Comparison of ENCODE assay signal across 34 mouse cellular contexts in the genomic region with DNA sequence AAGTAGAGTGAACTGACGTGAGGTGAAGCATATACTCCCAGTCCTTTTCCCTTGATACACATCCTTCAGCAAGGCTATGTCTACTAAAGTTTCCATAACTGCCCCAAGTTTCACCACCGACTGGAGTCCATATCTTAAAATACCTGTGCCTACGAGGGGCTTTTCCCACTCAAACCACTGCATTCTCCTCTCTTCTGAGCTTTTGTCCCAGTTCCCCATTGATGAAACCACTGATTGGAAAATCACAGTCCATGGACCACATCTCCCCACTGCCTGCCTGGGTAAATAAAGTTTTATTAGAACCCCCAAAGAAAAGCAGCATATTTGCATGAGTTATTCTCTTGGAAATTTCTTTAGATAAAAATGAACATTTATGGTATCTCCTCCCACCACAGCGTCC.
"Had no signal": no experiment of that assay in that cellular context is flagged by ENCODE, and none has a peak within 500 bp of the region (broad histone marks: within the 10 kb centered on the region; RNA-seq: fewer than 3 reads in every experiment).

No protein-coding gene starts in this region.

- H3K27ac ChIP-seq: heart, embryonic 10.5 days; heart, embryonic 13.5 days; heart, embryonic 15.5 days; hindbrain, embryonic 10.5 days; hindbrain, embryonic 12.5 days; hindbrain, embryonic 13.5 days; hindbrain, embryonic 14.5 days; hindbrain, embryonic 15.5 days; hindbrain, postnatal 0 days; intestine, embryonic 15.5 days; kidney, embryonic 15.5 days; kidney, postnatal 0 days; layer of hippocampus, adult 2 months had no signal

- H3K4me1 ChIP-seq: hindbrain, embryonic 10.5 days; hindbrain, embryonic 15.5 days had no signal

- ATAC-seq: hindbrain, embryonic 16.5 days; hindbrain, postnatal 0 days; inflammation-experienced regulatory T-cells, adult 6 months; intestine, embryonic 15.5 days; intestine, embryonic 16.5 days; intestine, postnatal 0 days had no signal

- H3K9ac ChIP-seq: heart, embryonic 12.5 days; heart, embryonic 13.5 days; heart, embryonic 15.5 days; hindbrain, embryonic 12.5 days; hindbrain, embryonic 13.5 days; hindbrain, embryonic 14.5 days; hindbrain, embryonic 15.5 days; intestine, embryonic 15.5 days; kidney, embryonic 15.5 days had no signal

- H3K4me2 ChIP-seq: heart, embryonic 12.5 days; heart, embryonic 13.5 days; heart, embryonic 15.5 days; hindbrain, embryonic 12.5 days; hindbrain, embryonic 13.5 days; hindbrain, embryonic 14.5 days; hindbrain, embryonic 15.5 days; intestine, embryonic 15.5 days; kidney, embryonic 15.5 days had no signal

- H3K4me3 ChIP-seq: heart, embryonic 10.5 days; heart, embryonic 12.5 days; heart, embryonic 13.5 days; heart, embryonic 15.5 days; hindbrain, embryonic 10.5 days; hindbrain, embryonic 12.5 days; hindbrain, embryonic 13.5 days; hindbrain, embryonic 15.5 days; intestine, embryonic 15.5 days; kidney, embryonic 15.5 days; layer of hippocampus, adult 2 months had no signal

- H3K9me3 ChIP-seq: heart, embryonic 10.5 days; heart, embryonic 12.5 days; heart, embryonic 13.5 days; heart, embryonic 15.5 days; hindbrain, embryonic 10.5 days; hindbrain, embryonic 12.5 days; hindbrain, embryonic 13.5 days; hindbrain, embryonic 15.5 days; intestine, embryonic 15.5 days; kidney, embryonic 15.5 days had no signal

- H3K36me3 ChIP-seq: hindbrain, embryonic 12.5 days; hindbrain, embryonic 13.5 days; hindbrain, embryonic 15.5 days; intestine, embryonic 15.5 days had no signal

- DNase-seq: heart, postnatal 10 days; heart, postnatal 14 days; heart, postnatal 36 days; heart, postnatal 4 days; kidney, adult 11 months; kidney, adult 18-20 months; kidney, adult 2 months; kidney, adult 8-10 months; kidney, adult 9 months; kidney, postnatal 10 days; kidney, postnatal 14 days; kidney, postnatal 25 days; kidney, postnatal 36 days; kidney, postnatal 4 days; layer of hippocampus, adult 9-11 months; layer of hippocampus, postnatal 36 days had no signal

- H3K27me3 ChIP-seq: heart, embryonic 12.5 days; heart, embryonic 13.5 days; heart, embryonic 15.5 days; hindbrain, embryonic 12.5 days; hindbrain, embryonic 13.5 days; hindbrain, embryonic 15.5 days; intestine, embryonic 15.5 days; kidney, embryonic 15.5 days had no signal
